Mouse (Mus musculus) liver, embryonic 14.5 days (tissue): ENCODE results near the gene Hist1h2bb. TPM values are rescaled to one million over a fixed set of nuclear protein-coding genes. Genes with fewer than 3 reads are reported as not detected.
"Not testable (repeated sequence)": the region's sequence is repeated elsewhere in the genome, so short reads cannot be mapped to it uniquely, and the experiment has no call there.

ENCODE experiments used
- ATAC-seq: fragments of 200-750 bp; cut with Nextera tagmentation; 2 replicates; pipeline ENCODE4 v1.8.0; 2017; ENCODE audit warnings: moderate number of reproducible peaks, mild to moderate bottlenecking, moderate library complexity; ENCODE audit not compliant: insufficient read depth
- DNase-seq, 3 experiments: peaks; one replicate each; pipeline ENCODE4 v3.0.0-alpha.2; 2012 to 2013; ENCODE audit warnings: low read depth in 3 of 3, low spot score in 3 of 3
- H3K27ac ChIP-seq: fragments of 300-500 bp; sonication (generic); 2 replicates; pipeline ENCODE4 v1.5.1; 2014; ENCODE audit warnings: moderate library complexity, mild to moderate bottlenecking, control low read depth, inconsistent platforms
- H3K27me3 ChIP-seq: fragments of 300-500 bp; sonication (generic); 2 replicates; pipeline ENCODE4 v1.6.1; 2014; ENCODE audit warnings: mild to moderate bottlenecking, low read length, moderate library complexity; ENCODE audit not compliant: control insufficient read depth, insufficient read depth
- H3K36me3 ChIP-seq: fragments of 300-500 bp; sonication (generic); replicated peaks from 2 replicates; pipeline ENCODE4 v1.6.1; 2014; ENCODE audit warnings: low read depth; ENCODE audit not compliant: control insufficient read depth, insufficient read depth
- H3K4me1 ChIP-seq, 2 experiments: fragments of 200-500 bp in 1 of 2; fragments of 300-500 bp in 1 of 2; sonication (generic) in 1 of 2; replicated peaks; 2 replicates each; pipeline ENCODE4 v1.6.1; 2012 to 2014; ENCODE audit warnings: antibody characterized with exemption in 1 of 2, inconsistent platforms in 1 of 2, low read length in 1 of 2; ENCODE audit not compliant: control insufficient read depth in 2 of 2, insufficient read depth in 2 of 2
- H3K4me2 ChIP-seq: fragments of 300-500 bp; sonication (generic); 2 replicates; pipeline ENCODE4 v1.6.1; 2014; ENCODE audit warnings: low read depth, mild to moderate bottlenecking, control low read depth, moderate library complexity
- H3K4me3 ChIP-seq, 2 experiments: fragments of 200-500 bp in 1 of 2; fragments of 300-500 bp in 1 of 2; sonication (generic) in 1 of 2; 2 replicates each; pipeline ENCODE4 v1.5.1; 2012 to 2014; ENCODE audit warnings: low read depth in 2 of 2, low read length in 2 of 2, mild to moderate bottlenecking in 2 of 2, control low read depth in 1 of 2, inconsistent platforms in 1 of 2, moderate library complexity in 1 of 2; ENCODE audit not compliant: insufficient read depth in 1 of 2
- H3K9ac ChIP-seq: fragments of 300-500 bp; sonication (generic); replicated peaks from 2 replicates; pipeline ENCODE4 v1.6.1; 2014; ENCODE audit warnings: mild to moderate bottlenecking, control low read depth, moderate library complexity
- H3K9me3 ChIP-seq: fragments of 300-500 bp; sonication (generic); 2 replicates; pipeline ENCODE4 v1.6.1; 2016; ENCODE audit warnings: low read length, mixed read lengths; ENCODE audit not compliant: control insufficient read depth
- CTCF ChIP-seq: IDR thresholded peaks from 2 replicates; pipeline ENCODE4 v1.5.1; 2016; ENCODE audit warnings: antibody characterized with exemption, low read depth, control low read depth
- EP300 ChIP-seq: IDR thresholded peaks from 2 replicates; pipeline ENCODE4 v1.6.1; 2016; ENCODE audit warnings: antibody characterized with exemption, low read depth
- WGBS: fragments of 180-500 bp; shearing (Covaris S2); extraction: QIAGEN DNeasy Blood & Tissue Kit; methylation state at CpG from one replicate; pipeline ENCODE4 v1.1.7; 2014; ENCODE audit not compliant: insufficient replicate concordance; 5-methylcytosine and 5-hydroxymethylcytosine counted together
- polyA plus RNA-seq, 2 experiments: library from polyadenylated mRNA; depleted of rRNA in 1 of 2; stranded (reverse) in 1 of 2; unstranded in 1 of 2; fragments of >200 nt; fragmentation: Nextera tagmentation in 1 of 2; extraction: Ambion mirVana in 1 of 2; gene quantifications; 2 replicates each; pipeline versions ENCODE4 v1.2.1 to v1.2.3; 2012 to 2014

Hist1h2bb gene
- polyA plus RNA-seq (2012; rRNA removed): 20.0 and 34.0 TPM in 2 replicates
- polyA plus RNA-seq (2014; fragmentation: Nextera tagmentation; extraction: Ambion mirVana): 2.6 and 3.5 TPM in 2 replicates

DNA sequence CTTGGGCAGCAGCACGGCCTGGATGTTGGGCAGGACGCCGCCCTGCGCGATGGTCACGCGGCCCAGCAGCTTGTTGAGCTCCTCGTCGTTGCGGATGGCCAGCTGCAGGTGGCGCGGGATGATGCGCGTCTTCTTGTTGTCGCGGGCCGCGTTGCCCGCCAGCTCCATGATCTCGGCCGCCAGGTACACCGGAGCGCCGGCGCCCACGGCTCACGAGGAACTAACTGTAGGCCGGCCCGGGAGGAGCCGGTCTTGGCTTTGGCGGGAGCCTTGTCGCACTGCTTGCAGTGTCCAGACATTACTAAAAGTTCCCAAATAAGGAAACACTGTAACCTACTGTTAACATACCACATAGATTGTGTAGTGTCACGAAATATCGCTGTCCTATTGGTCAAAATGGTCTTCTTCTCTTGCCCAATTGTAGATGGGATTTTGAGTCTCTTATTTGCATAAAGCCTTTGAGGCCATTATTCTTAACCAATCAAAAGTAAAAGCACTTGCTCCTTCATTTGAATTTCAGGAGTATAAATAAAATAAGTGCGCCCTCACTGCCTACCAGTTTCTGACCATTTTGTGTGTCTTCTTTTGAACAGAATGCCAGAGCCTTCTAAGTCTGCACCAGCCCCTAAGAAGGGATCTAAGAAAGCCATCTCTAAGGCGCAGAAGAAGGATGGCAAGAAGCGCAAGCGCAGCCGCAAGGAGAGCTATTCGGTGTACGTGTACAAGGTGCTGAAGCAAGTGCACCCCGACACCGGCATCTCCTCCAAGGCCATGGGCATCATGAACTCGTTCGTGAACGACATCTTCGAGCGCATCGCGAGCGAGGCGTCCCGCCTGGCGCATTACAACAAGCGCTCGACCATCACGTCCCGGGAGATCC is at the start of gene Hist1h2bb:
Gene Hist1h2bb, plus strand, starts transcription at position 534 of the 880 bp plus-strand sequence.
- DNase-seq (peak; percentile 91 to 97 (median 93)), ATAC-seq (peak; percentile 74)
- peak within 1 kb of the TSS; percentile 53 to 61 for H3K4me3 ChIP-seq
- H3K27ac ChIP-seq: peak within 1 kb of the TSS; percentile 100
- under 1% methylated on average over 34 of the region's 58 CpGs for WGBS
- not testable (repeated sequence) for H3K36me3 ChIP-seq, H3K9me3 ChIP-seq, H3K27me3 ChIP-seq
- TF ChIP-seq EP300: peak; percentile 70
- peak; percentile 28; the same call in 1 of the 2 replicates for TF ChIP-seq CTCF
- H3K9ac ChIP-seq: peak within 1 kb of the TSS; percentile 98
- peaks cover 30 to 35% of the 10 kb centered on the region in 2 experiments for H3K4me1 ChIP-seq
- H3K4me2 ChIP-seq: peak within 1 kb of the TSS; percentile 89

DNA sequence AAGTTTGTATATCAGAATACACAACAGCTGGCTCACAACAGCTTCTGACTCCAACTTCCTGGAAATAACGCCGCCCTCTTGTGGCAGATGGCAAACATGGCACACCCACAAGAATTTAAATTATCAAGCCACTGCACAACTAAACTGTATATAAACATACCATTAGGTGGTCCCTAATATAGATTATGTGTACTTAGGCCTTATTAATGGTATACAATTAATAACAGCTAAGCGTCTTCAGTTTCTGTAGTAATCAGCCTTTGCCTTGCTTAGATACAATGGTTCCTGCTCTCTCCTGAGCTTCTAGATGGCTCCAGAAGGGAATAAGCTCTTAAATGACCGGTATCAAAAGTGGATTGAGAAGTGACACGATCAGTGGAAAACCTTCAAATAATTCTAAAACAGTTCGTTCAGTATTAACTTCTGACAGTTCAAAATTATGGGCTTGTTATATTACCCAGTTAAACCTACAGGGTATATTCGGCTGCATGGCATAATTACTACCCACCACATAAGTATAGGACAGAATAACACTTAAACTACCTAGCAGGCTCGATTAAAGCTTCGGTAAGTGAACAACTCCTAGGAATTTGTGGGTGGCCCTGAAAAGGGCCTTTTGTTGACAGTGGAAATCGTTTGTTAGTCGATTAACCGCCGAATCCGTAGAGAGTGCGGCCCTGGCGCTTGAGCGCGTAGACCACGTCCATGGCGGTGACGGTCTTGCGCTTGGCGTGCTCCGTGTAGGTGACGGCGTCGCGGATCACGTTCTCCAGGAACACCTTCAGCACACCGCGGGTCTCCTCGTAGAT is 48.8 kb upstream of the Hist1h2bb start:
- ATAC-seq: peak; percentile 68
- Histone ChIP-seq H3K9ac (peak overlapping the region; percentile 94), H3K4me3 (peak overlapping the region; percentile 55 to 64), H3K27me3 (no peaks in the 10 kb centered on the region), H3K4me2 (peak overlapping the region; percentile 69), H3K9me3 (no peaks in the 10 kb centered on the region), H3K4me1 (peaks cover 26% of the 10 kb centered on the region in 2 experiments), H3K27ac (peak overlapping the region; percentile 100), H3K36me3 (no peaks in the 10 kb centered on the region)
- WGBS: under 1% methylated on average over 24 of the region's 32 CpGs
- TF ChIP-seq EP300 (peak; percentile 46), CTCF (peak; percentile 83)
- DNase-seq: peak; percentile 78 to 86 (median 84)

DNA sequence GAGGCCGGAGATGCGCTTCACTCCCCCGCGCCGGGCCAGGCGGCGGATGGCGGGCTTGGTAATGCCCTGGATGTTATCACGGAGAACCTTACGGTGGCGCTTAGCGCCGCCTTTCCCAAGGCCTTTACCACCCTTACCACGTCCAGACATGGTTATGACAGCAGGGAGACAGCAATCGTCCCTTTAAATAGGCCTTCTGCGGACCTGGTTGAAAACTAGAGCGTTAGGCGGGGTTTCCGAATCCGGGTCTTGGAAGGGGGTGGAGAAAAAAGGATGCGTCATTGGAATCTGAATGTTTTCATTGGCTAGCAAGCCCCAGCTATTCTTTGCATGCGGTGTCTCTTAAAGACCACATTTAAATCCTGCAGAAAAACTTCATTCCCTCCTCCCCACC is 48.2 kb upstream of the Hist1h2bb start, which contains the start of gene Hist1h4c:
Gene Hist1h4c, minus strand, starts transcription at position 155 of the 394 bp plus-strand sequence.
- Histone ChIP-seq H3K4me1 (peaks cover 26% of the 10 kb centered on the region in 2 experiments), H3K9me3 (no peaks in the 10 kb centered on the region), H3K36me3 (no peaks in the 10 kb centered on the region), H3K4me2 (peak within 1 kb of the TSS; percentile 69), H3K27me3 (no peaks in the 10 kb centered on the region), H3K27ac (peak within 1 kb of the TSS; percentile 100), H3K4me3 (peak within 1 kb of the TSS; percentile 55 to 64), H3K9ac (peak within 1 kb of the TSS; percentile 94)
- peak; percentile 89 for ATAC-seq
- WGBS: 0% methylated on average over 21 of the region's 22 CpGs
- TF ChIP-seq EP300: peak; percentile 91
- peak; percentile 25; the same call in 1 of the 2 replicates for TF ChIP-seq CTCF
- peak; percentile 98 to 99 (median 98) for DNase-seq

DNA sequence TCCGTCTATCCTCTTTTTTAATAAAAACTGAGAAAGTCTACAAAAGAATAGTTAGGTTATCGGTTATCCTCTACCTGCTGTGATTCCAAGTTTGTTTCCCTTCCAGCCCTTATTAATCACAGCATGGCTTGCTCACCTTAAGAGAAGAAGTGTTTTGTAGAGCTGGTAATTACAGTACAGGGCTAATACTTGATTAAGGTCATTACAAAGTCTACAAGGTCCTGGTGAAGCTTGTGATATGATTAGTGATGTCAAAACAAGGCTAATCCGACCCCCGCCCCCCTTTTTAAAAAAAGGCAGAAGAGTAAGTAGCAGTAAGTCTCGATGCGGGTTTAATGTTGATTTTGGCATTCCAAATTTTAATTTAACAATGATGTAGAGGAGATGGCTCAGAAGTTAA is 47.5 kb upstream of the Hist1h2bb start:
- Histone ChIP-seq H3K4me1 (peaks cover 26% of the 10 kb centered on the region in 2 experiments), H3K36me3 (no peaks in the 10 kb centered on the region), H3K4me2 (peak overlapping the region; percentile 69), H3K9ac (peak overlapping the region; percentile 94), H3K9me3 (no peaks in the 10 kb centered on the region), H3K27me3 (no peaks in the 10 kb centered on the region), H3K4me3 (no peak overlapping the region), H3K27ac (peak overlapping the region; percentile 100)
- ATAC-seq (no peak), DNase-seq (no peak)
- 67% methylated on average over 6 of the region's 6 CpGs for WGBS
- no peak for TF ChIP-seq EP300
- no peak for TF ChIP-seq CTCF
